Mouse (Mus musculus): ENCODE results near the gene Tecpr1. TPM values are rescaled to one million over a fixed set of nuclear protein-coding genes. Genes with fewer than 3 reads are reported as not detected.

Gene Tecpr1
- polyA plus RNA-seq, 1 experiment from 2014 or later, result 35.7 TPM

- no peak overlapping the region for H3K9ac ChIP-seq (replicated peaks; ENCODE audit: low read depth, low read length)
- H3K4me3 ChIP-seq (ENCODE audit: low read depth, low read length), result no peak overlapping the region
- no peak overlapping the region for H3K27ac ChIP-seq (ENCODE audit: low read depth, low read length)
- WGBS, result 89% methylated on average over 20 of the region's 20 CpGs
- peaks cover 13% of the 10 kb centered on the region; the same call in 1 of the 2 replicates for H3K36me3 ChIP-seq (ENCODE audit: control insufficient read depth, insufficient read depth, low read length)
- H3K4me1 ChIP-seq (ENCODE audit: control insufficient read depth, insufficient read depth, low read length), result no peaks in the 10 kb centered on the region
- H3K9me3 ChIP-seq (ENCODE audit: control insufficient read depth, low read length), result no peaks in the 10 kb centered on the region
- H3K27me3 ChIP-seq (ENCODE audit: control insufficient read depth, insufficient read depth, low read length), result no peaks in the 10 kb centered on the region
- H3K4me2 ChIP-seq (ENCODE audit: low read depth, low read length), result no peak overlapping the region
- no peak for ATAC-seq (ENCODE audit: low read depth)
These were observed 40.7 kb downstream of the Tecpr1 start for GRCm38 (mm10) chr5:144182542-144183247.

- no peaks in the 10 kb centered on the region for H3K4me1 ChIP-seq (ENCODE audit: control insufficient read depth, insufficient read depth, low read length)
- no peak for ATAC-seq (ENCODE audit: low read depth)
- H3K9ac ChIP-seq (replicated peaks; ENCODE audit: low read depth, low read length), result no peak overlapping the region
- no peaks in the 10 kb centered on the region for H3K27me3 ChIP-seq (ENCODE audit: control insufficient read depth, insufficient read depth, low read length)
- peaks cover 17% of the 10 kb centered on the region for H3K36me3 ChIP-seq (ENCODE audit: control insufficient read depth, insufficient read depth, low read length)
- no peak overlapping the region for H3K4me3 ChIP-seq (ENCODE audit: low read depth, low read length)
- no peak overlapping the region for H3K27ac ChIP-seq (ENCODE audit: low read depth, low read length)
- no peak overlapping the region for H3K4me2 ChIP-seq (ENCODE audit: low read depth, low read length)
- H3K9me3 ChIP-seq (ENCODE audit: control insufficient read depth, low read length), result no peaks in the 10 kb centered on the region
- WGBS, result 95% methylated on average over 7 of the region's 7 CpGs
These were observed 42.2 kb downstream of the Tecpr1 start for GRCm38 (mm10) chr5:144181249-144181648.

GRCm38 (mm10) chr5:144178216-144178615, 45.2 kb downstream of the Tecpr1 start:
- Histone ChIP-seq H3K4me2 (ENCODE audit: low read depth, low read length) (no peak overlapping the region), H3K4me1 (ENCODE audit: control insufficient read depth, insufficient read depth, low read length) (no peaks in the 10 kb centered on the region), H3K4me3 (ENCODE audit: low read depth, low read length) (no peak overlapping the region), H3K27me3 (ENCODE audit: control insufficient read depth, insufficient read depth, low read length) (no peaks in the 10 kb centered on the region), H3K9me3 (ENCODE audit: control insufficient read depth, low read length) (no peaks in the 10 kb centered on the region), H3K9ac (replicated peaks; ENCODE audit: low read depth, low read length) (no peak overlapping the region), H3K36me3 (ENCODE audit: control insufficient read depth, insufficient read depth, low read length) (peaks cover 36% of the 10 kb centered on the region), H3K27ac (ENCODE audit: low read depth, low read length) (no peak overlapping the region)
- no peak for ATAC-seq (ENCODE audit: low read depth)
- 60% methylated on average over 6 of the region's 6 CpGs for WGBS

- Histone ChIP-seq H3K4me1 (ENCODE audit: control insufficient read depth, insufficient read depth, low read length) (no peaks in the 10 kb centered on the region), H3K27ac (ENCODE audit: low read depth, low read length) (no peak overlapping the region), H3K9ac (replicated peaks; ENCODE audit: low read depth, low read length) (no peak overlapping the region), H3K4me3 (ENCODE audit: low read depth, low read length) (no peak overlapping the region), H3K36me3 (ENCODE audit: control insufficient read depth, insufficient read depth, low read length) (peaks cover 46% of the 10 kb centered on the region), H3K27me3 (ENCODE audit: control insufficient read depth, insufficient read depth, low read length) (no peaks in the 10 kb centered on the region), H3K4me2 (ENCODE audit: low read depth, low read length) (no peak overlapping the region), H3K9me3 (ENCODE audit: control insufficient read depth, low read length) (no peaks in the 10 kb centered on the region)
- ATAC-seq (ENCODE audit: low read depth), result no peak
- WGBS, result 96% methylated on average over 18 of the region's 18 CpGs
These were observed 49.8 kb downstream of the Tecpr1 start for GRCm38 (mm10) chr5:144173648-144174047.

- Histone ChIP-seq H3K4me2 (ENCODE audit: low read depth, low read length) (no peak overlapping the region), H3K27me3 (ENCODE audit: control insufficient read depth, insufficient read depth, low read length) (no peaks in the 10 kb centered on the region), H3K4me1 (ENCODE audit: control insufficient read depth, insufficient read depth, low read length) (no peaks in the 10 kb centered on the region), H3K4me3 (ENCODE audit: low read depth, low read length) (no peak overlapping the region), H3K9me3 (ENCODE audit: control insufficient read depth, low read length) (no peaks in the 10 kb centered on the region), H3K36me3 (ENCODE audit: control insufficient read depth, insufficient read depth, low read length) (peaks cover 27% of the 10 kb centered on the region), H3K9ac (replicated peaks; ENCODE audit: low read depth, low read length) (no peak overlapping the region), H3K27ac (ENCODE audit: low read depth, low read length) (no peak overlapping the region)
- no peak for ATAC-seq (ENCODE audit: low read depth)
- 85% methylated on average over 8 of the region's 8 CpGs for WGBS
These were observed 54.0 kb downstream of the Tecpr1 start for GRCm38 (mm10) chr5:144169275-144169975.

GRCm38 (mm10) chr5:144165756-144166155, 57.7 kb downstream of the Tecpr1 start:
- Histone ChIP-seq H3K27ac (ENCODE audit: low read depth, low read length) (no peak overlapping the region), H3K9ac (replicated peaks; ENCODE audit: low read depth, low read length) (no peak overlapping the region), H3K36me3 (ENCODE audit: control insufficient read depth, insufficient read depth, low read length) (peaks cover 17% of the 10 kb centered on the region), H3K4me1 (ENCODE audit: control insufficient read depth, insufficient read depth, low read length) (no peaks in the 10 kb centered on the region), H3K9me3 (ENCODE audit: control insufficient read depth, low read length) (no peaks in the 10 kb centered on the region), H3K4me3 (ENCODE audit: low read depth, low read length) (no peak overlapping the region), H3K4me2 (ENCODE audit: low read depth, low read length) (no peak overlapping the region), H3K27me3 (ENCODE audit: control insufficient read depth, insufficient read depth, low read length) (no peaks in the 10 kb centered on the region)
- no peak for ATAC-seq (ENCODE audit: low read depth)
- WGBS, result 96% methylated on average over 3 of the region's 3 CpGs

- Histone ChIP-seq H3K4me2 (ENCODE audit: low read depth, low read length) (no peak overlapping the region), H3K9me3 (ENCODE audit: control insufficient read depth, low read length) (no peaks in the 10 kb centered on the region), H3K36me3 (ENCODE audit: control insufficient read depth, insufficient read depth, low read length) (peaks cover 11% of the 10 kb centered on the region), H3K9ac (replicated peaks; ENCODE audit: low read depth, low read length) (no peak overlapping the region), H3K27me3 (ENCODE audit: control insufficient read depth, insufficient read depth, low read length) (no peaks in the 10 kb centered on the region), H3K4me1 (ENCODE audit: control insufficient read depth, insufficient read depth, low read length) (no peaks in the 10 kb centered on the region), H3K4me3 (ENCODE audit: low read depth, low read length) (no peak overlapping the region), H3K27ac (ENCODE audit: low read depth, low read length) (no peak overlapping the region)
- no peak for ATAC-seq (ENCODE audit: low read depth)
- 78% methylated on average over 10 of the region's 10 CpGs for WGBS
These were observed 60.5 kb downstream of the Tecpr1 start for GRCm38 (mm10) chr5:144162813-144163517.

GRCm38 (mm10) chr5:144162080-144162812, 61.2 kb downstream of the Tecpr1 start:
- WGBS, result 95% methylated on average over 5 of the region's 5 CpGs
- Histone ChIP-seq H3K9ac (replicated peaks; ENCODE audit: low read depth, low read length) (no peak overlapping the region), H3K36me3 (ENCODE audit: control insufficient read depth, insufficient read depth, low read length) (peaks cover 12% of the 10 kb centered on the region), H3K27me3 (ENCODE audit: control insufficient read depth, insufficient read depth, low read length) (no peaks in the 10 kb centered on the region), H3K4me2 (ENCODE audit: low read depth, low read length) (no peak overlapping the region), H3K4me3 (ENCODE audit: low read depth, low read length) (no peak overlapping the region), H3K27ac (ENCODE audit: low read depth, low read length) (no peak overlapping the region), H3K4me1 (ENCODE audit: control insufficient read depth, insufficient read depth, low read length) (no peaks in the 10 kb centered on the region), H3K9me3 (ENCODE audit: control insufficient read depth, low read length) (no peaks in the 10 kb centered on the region)
- ATAC-seq (ENCODE audit: low read depth), result no peak

Data from neural tube, embryonic 14.5 days (tissue).